Mouse (Mus musculus): ENCODE data around the gene Faxc. TPM values are rescaled to one million over a fixed set of nuclear protein-coding genes. Genes with fewer than 3 reads are reported as not detected.

Faxc gene
- total RNA-seq, 2 experiments from 2014 or later, result 5.0 to 6.5 TPM

GRCm38 (mm10) chr4:22029951-22030350 lies 98.8 kb downstream of the Faxc start:
- no peak for DNase-seq

Other genes starting within 250 kb of the Faxc start
- not detected for gene Prdm13, start 245.4 kb upstream of the Faxc start, total RNA-seq (2021)
- gene Ccnc, start 203.6 kb upstream of the Faxc start, total RNA-seq (2021), result 10 to 100 TPM; 20.3 to 21.7 TPM
- gene Usp45, start 164.2 kb upstream of the Faxc start, total RNA-seq (2021), result 10 to 100 TPM; 19.1 to 22.1 TPM
- gene Tstd3, start 164.1 kb upstream of the Faxc start, total RNA-seq (2021), result 10 to 100 TPM; 11.4 to 17.1 TPM
- gene Pnisr, start 83.7 kb upstream of the Faxc start, total RNA-seq (2021), result 100 to 1,000 TPM in 1 of 2 experiments, 10 to 100 TPM in 1; 56.9 to 116 TPM
- 10 to 100 TPM; 28.2 to 32.0 TPM for gene Coq3, start 51.7 kb upstream of the Faxc start, total RNA-seq (2021)